Mouse (Mus musculus) left cerebral cortex, adult 8-10 months (tissue): ENCODE results near the gene Stard3. TPM values are rescaled to one million over a fixed set of nuclear protein-coding genes. Genes with fewer than 3 reads are reported as not detected.
"Not testable (repeated sequence)": the region's sequence is repeated elsewhere in the genome, so short reads cannot be mapped to it uniquely, and the experiment has no call there.

Source experiments
- DNase-seq, 2 experiments: peaks; one replicate each; pipeline ENCODE4 v3.0.0; 2022; ENCODE audit warnings: low spot score in 2 of 2
- total RNA-seq, 4 experiments: library from RNA; stranded (reverse); gene quantifications; 2 replicates each; pipeline ENCODE4 v1.2.4; 2022

Gene Stard3
- total RNA-seq, 4 experiments from 2014 or later: 35.7 to 40.8 (median 38.3) TPM

DNA sequence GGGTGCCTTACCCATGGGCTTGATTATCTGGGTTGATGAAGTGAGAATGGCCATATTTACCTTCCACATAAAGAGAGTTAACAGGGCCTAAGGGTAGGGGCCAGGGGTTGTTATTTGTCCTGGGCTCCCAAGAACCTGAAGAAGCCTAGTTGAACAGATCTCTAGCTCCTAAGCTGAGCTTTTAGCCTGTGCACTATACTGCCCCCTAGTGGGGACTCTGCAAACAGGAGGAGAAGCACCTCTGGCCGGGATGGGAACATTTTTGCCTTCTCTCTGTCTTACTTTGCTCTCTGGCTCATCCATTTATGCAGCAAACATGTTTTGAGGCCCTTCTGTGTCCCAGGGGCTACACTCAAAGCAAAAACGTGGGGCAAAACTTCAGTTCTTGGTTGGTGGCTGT lies 14.2 kb downstream of the Stard3 start:
- DNase-seq: no peak

DNA sequence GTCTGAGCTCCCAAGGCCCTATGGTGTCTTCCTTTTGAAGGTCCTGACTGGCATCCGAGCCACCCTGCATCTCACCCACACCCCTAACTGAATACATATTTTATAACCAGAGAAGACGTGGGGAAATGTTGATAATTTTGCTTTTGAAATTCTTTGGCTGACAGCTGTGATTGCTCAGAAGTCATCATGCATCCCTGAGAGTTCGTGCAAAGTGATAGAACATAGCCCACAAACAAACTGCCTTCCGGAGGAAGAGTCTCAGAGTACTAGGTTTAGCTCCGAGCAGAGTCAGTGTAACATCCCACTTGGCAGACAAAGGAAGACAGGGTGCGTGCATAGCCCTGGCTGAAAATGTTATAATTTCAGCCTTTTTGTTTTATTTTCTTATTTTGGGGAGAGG lies 15.1 kb downstream of the Stard3 start:
- DNase-seq: no peak

DNA sequence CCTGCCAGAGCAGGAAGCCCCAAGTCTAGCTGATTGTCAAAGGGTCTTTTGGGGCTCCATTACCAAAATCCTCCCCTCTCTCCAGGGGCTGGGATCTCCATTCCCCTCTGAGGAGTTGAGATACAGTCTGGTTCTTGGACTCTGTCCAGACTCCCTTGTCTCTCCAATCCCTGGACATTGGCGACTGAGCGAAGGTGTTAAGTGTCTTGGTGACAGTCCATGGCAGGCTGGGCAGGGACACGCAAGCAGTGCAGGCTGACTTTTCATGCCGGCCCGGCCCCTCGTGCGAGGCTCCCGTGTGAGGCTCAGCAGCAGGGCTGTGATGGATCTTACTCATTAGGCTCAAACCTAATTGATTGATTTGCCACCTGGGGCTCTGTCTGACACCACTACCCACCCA lies 16.1 kb downstream of the Stard3 start:
- no peak for DNase-seq

DNA sequence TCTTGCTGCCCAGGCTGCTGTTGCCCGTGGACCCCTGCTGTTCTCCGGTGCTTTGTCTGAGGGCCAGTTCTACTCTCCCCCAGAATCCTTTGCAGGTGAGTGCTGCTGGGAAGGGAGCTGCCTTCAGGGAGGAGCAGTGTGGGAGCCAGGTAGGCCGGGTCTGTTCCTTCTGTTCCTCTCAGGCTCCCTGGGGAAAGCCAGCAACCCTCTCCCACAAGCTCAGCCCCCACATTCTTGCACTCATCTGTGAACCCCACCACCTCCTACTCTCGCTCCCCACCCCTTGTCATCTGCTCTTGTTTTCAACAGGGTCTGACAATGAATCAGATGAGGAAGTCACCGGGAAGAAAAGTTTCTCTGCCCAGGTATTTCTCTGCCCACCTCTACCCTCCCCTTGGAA lies 18.6 kb downstream of the Stard3 start:
- no peak for DNase-seq

DNA sequence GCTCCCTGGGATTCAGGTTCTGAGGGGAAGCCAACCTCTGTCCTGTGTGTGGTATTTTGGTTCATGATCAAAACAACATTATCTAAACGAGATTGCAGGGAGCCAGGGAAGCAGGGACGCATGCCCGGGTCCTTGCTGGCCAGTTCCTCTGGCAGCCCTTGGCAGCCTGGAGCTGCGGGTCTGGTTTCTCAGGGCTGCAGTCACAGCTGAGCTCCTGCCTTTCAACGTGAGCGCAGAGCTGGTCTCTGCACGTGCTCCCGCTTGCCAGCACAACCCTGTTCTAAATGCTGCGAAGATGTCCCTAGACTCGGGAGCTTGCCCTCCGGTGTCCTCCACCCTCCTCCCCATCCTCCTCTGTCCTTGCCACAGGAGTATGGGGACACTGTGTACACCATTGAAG lies 19.6 kb downstream of the Stard3 start:
- no peak for DNase-seq

DNA sequence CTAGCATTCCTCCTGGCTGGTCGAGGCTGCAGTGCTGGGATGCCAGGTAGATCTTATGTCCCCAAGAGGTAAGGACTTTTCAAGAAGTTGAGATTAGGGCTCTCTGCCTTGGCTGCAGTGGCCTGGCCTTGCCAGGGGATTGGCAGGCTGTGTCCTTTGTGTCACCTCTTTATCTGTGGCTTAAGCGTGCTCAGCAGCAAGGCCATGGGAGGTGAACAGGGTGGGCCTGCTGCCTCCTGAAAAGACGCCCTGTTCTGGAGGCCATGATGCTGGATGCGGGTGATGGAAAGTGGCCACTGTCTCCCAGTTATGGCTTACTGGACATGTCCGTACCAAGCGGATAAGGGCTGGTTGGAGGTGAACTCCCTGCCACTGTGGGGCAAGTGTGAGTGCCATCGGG lies 21.2 kb downstream of the Stard3 start:
- no peak for DNase-seq

DNA sequence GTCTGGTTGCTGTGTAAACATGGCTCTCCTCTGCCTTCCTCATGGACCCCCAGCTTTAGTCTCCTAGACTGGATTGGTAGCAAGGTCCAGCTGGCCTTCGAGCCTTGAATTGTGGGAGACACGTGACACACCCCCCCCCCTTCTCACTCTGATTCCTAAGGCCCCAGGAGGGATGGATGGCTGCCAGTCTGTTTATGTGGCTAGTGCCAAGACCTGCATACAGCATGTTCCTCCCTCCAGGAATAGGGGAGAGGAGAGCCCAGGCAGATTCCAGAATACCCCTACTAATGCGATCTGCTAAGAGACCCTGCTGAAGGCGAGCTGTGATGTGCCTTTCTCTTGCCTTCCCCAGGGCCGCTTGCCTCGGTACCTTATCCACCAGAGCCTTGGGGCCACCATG lies 21.9 kb downstream of the Stard3 start:
- no peak for DNase-seq

DNA sequence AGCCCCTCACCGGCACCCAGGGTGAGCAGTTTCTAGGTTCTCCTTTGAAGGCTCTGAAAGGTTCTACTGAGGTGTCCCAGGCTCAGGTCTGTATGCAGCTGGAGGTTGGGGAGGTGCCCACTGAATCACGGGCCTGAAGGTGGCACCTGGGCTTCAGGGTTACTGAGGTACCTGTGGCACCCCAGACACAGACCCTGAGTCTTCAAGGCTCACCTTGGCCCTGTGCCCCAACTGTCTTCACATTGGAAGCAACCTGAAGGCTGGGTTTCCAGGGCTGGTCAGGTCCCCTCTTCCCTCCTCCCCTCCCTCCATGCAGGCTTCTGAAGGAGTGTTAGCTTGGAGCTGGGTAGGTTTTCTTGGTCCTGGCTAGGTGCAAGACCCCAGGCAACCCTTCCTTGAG lies 23.5 kb downstream of the Stard3 start:
- DNase-seq: no peak

DNA sequence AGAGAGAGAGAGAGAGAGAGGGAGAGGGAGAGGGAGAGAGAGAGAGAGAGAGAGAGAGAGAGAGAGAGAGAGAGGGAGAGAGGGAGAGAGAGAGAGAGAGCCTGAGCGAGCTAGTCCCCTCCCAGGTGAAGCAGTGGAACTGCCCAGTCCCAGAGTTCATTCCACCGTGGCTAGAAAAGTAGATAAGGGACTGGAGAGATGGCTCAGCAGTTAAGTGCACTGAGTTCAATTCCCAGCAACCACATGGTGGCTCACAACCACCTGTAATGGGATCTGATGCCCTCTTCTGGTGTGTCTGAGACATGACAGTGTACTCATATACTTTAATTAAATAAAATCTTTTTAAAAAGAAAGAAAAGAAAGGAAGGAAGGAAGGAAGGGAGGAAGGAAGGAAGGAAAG lies 24.2 kb downstream of the Stard3 start:
- not testable (repeated sequence) for DNase-seq

DNA sequence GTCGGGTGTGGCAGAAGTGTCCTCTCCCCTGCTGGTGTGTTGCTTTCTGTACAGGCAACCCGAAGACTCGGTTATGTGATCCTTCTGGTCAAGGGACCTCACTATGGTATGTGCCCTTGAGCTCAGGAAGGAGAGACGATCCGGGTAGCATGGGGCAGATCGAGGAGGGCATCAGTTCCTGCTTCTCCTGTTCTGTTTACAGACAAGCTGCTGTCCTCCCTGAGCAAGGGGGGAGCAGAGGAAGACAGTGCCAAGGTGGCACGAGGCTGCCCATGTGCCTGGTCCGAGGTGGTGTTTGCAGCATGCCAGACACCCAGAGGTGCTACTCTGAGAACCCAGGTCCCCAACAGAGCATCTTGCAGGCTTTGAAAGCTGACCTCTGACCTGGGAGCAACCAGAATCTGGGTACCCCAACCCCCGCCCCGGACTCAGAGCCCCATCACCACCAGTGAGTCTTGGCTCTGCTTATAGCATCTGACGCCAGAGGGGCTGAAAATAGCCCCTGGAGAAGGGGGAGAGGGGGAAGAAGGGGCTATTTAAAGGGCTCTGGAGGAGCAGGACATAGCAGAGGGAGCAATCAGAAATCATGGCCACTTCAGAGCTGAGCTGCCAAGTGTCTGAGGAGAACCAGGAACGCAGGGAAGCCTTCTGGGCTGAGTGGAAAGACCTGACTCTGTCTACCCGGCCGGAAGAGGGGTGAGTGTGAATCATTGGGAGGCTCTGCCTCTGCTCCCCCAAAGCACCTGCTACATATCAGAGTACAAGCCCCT lies 25.3 kb downstream of the Stard3 start, which contains the start of gene Tcap:
Tcap (plus strand) TSS at position 551 of the 770 bp plus-strand sequence.
- DNase-seq: no peak

DNA sequence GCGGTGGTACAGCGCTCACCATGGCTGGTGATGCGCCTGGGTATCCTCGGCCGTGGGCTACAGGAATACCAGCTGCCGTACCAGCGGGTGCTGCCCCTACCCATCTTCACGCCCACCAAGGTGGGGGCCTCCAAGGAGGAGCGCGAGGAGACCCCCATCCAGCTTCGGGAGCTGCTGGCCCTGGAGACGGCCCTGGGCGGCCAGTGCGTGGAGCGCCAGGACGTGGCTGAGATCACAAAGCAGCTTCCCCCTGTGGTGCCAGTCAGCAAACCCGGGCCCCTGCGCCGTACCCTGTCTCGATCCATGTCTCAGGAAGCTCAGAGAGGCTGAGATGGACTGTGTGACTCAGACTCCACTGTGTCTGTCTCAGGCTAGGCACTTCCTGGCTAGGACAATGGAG lies 26.0 kb downstream of the Stard3 start:
- DNase-seq: no peak

DNA sequence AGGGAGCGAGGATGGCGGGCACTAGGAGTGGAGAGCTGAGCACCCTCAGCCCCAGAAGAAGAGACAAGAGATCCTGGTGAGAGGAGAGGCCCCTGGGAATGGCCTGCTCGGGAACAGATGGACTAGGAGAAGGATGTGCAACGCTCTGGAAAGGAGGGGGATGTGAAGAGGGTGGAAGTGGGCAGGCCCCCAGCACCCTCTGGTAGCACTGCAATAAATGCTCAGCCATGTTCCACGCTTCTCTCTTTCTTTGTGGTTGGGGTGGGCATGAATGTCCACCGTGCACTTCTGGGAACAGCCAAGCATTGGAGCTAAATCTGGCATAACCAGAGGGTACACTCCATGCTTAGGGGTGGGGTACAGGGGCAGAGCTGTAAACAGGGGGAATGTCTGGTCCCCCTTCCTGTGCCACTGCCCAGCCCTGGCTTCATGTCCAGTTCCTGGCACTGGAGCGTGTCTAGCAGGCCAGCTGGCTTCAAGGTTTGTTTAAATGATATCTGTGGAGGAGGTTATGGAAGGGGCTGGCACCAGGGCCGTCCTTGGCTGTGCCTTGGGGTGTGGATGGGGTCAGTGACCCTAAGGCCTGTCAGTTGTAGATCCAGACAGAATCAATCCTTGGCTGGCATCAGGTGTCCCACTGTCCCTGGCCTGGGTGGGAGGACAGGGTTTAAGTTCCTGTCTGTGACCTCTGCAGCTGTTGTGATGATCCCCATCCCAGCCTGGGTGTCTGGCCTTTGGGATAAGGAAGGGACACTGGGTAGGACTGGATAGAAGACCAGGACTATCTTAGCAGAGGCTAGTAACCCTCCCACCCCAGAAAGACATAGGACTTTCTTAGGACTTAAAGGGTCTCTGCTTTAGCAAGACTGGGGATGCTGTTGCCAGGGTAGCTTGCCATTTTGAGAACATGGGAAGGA lies 26.8 kb downstream of the Stard3 start:
- no peak for DNase-seq

DNA sequence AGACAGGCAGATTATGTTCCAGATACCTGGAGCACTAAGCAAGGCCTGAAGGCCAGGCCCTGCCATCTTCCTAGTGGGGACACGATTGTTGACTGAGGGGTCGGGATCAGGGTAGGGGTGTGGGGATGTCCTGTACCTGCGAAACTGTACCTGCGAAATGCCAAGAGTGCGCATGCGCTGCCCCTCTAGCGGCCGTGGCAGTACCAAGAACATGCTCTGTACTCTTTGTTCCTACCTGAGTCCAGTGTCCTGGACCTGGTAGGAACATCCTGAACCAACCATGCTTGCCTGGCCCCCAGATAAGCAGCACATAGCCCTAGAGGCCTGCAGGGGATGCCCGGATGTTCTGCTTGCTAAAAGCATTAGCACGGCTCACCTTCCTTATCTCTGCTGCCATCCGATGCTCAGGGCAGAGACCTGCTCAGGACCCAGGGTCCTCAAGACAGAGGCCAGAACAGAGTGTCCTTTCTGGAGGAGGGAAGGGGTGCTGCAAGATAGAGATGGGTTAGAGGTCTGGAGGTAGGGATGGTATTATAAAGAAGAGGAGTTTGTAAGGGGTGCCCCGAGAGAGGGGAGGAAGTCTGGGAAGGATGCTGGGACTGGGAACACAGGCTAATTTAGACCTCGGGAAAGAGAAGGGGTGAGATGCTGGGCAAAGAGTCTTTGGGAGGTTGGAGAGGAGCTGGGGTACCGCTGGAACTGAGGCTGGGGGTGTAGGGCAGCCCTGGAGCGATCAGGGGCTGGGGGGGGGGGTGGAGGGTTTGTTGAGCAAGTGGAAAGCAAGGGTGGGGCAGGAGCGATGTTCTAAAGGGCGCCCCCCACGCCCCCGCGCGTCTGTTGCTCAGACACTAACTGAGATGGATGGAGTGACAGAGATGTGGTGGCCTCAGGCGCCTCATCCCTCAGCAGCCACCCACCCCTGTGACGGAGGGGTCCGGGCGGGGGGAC lies 27.7 kb downstream of the Stard3 start, which contains the start of gene Pnmt:
Pnmt (plus strand) TSS at position 813 of the 948 bp plus-strand sequence.
- no peak for DNase-seq

DNA sequence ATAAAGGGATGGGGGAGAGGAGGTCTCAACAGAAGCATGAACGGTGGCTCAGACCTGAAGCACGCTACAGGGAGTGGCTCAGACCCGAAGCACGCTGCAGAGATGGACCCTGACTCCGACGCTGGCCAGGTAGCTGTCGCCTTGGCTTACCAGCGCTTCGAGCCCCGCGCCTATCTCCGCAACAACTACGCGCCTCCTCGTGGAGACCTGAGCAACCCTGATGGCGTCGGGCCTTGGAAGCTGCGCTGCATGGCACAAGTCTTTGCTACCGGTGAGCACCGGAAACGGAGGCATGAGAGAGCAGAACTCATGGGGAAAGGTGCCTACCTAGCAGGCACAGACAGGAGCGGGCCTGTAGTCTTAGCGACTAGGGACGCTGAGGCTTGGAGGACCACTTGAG lies 28.4 kb downstream of the Stard3 start:
- DNase-seq: no peak

DNA sequence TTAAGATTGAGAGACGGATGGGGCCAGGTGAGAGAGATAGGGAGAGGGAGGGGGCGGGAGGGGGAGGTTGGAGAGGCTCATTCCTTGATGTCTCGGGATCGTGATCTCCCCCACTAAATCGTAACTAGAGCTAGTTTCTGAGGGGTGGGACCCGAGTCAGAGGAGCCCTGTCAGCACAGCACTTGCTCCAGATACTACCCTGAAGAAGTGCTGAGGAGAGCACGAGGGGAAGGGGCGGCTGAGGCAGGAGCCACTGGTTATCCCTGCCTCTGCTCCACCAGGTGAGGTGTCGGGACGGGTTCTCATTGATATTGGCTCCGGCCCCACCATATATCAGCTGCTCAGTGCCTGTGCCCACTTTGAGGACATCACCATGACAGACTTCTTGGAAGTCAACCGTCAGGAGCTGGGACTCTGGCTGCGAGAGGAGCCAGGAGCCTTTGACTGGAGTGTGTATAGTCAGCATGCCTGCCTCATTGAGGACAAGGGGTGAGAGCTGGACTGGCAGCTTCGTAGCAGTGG lies 28.9 kb downstream of the Stard3 start:
- no peak for DNase-seq

DNA sequence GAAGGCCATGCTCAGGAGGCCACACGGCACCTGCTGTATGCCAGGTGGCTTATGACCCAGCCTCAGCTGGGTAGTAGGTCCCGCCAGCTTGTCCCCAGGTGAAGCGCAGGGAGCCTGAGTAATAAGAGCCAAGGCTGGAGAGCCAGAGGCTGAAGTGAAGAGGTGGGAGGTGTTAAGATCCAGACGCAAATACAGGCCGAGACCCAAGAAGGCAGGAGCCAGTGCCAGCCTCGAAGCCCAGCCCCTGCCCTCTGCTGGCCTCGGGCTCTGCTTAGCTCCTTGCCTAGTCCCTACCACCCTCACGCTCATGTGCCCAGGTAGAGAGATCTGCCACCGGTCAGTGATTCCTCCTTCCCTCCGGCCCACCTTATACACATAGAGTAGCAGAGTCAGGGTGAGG lies 30.1 kb downstream of the Stard3 start:
- no peak for DNase-seq

DNA sequence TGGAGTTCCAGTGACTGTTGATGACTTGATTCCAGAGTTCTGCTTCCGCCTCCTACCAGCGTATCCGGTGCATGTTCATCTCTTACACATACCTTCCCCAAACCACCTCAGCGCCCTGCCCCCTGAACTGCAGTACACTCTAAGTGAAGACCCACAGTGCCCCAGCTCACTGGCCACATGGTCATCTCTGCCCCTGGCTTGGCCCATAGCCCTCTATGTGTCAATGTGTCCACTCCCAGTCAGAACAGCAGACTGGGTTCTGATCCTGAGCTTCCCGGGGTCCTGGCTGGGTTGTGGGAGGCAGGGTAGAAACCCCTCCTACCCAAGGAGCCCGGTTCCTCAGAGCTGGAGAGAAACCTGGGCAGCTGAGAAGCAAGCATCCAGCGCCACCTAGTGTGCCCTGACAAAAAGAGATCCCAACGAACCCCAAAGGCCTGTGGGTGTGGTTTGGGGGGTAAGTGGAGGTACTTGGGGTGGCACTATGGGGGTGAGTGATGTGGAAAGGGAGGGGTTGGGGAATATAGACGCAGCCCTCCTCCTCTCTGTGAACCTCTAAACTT lies 31.1 kb downstream of the Stard3 start:
- DNase-seq: no peak

DNA sequence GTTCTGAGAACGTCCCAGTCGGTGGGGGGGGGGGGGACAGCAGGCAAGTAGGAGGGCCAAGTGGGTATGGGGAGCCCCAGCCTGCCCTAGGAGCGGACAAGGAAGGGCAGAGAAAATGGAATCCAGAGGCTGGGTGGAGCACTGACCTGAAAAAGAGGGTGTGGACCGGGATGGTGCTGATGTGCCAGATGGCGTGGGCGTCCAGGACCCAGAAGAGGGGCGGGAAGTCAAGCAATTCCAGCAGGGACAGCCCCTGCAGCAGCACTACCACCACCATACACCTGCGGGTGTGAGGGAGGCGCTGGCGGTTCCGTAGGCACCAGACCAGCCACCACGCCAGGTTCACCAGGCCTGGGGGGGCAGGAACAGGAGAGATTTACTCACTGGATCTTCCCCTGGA lies 32.0 kb downstream of the Stard3 start:
- DNase-seq: no peak

DNA sequence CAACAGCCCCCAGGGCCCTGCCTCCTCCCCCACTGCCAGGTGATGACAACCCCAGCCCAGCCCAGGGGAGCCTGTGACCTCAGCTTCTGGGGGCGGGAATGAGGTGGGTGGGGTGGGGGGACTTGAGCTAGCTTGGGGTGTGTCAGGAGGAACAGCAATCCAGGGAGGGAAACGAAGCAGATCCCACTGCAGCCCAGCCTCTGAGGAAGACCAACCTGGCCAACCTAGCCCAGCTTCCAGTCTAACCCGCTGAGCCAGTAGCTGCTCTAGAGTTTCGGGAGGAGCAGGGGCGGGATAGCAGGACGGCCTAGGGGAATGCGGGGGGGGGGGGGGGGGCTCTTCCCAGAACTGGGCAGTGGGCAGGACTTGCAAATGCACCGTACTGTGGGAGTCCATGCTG lies 33.9 kb downstream of the Stard3 start:
- no peak for DNase-seq

DNA sequence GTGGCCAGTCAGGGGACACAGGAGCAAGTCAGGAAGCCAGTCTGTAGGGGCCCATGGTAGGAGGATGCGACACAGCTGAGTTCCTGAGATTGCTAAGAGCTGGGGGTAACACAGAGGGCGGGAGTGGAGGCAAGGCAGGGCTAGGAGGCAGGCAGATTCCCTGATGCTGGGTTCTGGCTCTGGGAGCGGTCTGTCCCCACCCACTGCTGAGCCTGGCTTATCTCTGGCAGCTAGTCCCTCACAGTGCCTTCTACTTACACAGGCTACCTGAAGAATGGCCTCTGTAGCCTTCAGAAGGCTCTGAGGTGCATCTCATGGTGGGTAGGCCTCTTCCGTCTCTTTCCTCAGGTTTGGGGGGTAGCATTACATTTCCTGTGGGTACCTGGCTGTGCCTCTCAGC lies 34.5 kb downstream of the Stard3 start:
- no peak for DNase-seq

DNA sequence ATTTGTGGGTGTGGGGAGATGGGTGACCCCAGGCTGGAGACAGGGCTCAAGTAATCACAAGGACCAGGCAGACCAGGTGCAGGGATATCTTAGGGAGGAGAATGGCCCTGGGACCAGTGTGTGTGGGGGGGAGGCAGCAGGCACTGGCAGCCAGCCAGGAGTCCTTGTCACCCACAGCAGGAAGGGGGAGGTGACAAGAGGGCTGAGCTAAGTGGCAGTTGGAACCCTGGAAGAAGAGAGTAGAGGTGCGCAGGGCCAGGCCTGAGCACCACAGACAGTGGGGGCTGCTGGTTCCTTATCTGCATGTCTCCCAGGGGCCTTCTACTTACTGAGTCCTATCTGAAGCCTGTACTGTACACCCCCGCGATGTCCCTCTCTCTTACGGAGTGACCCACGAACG lies 35.1 kb downstream of the Stard3 start:
- no peak for DNase-seq
